Comparison of ENCODE assay signal across 10 mouse cellular contexts in genomic region chr12:76927539-76927938, GRCm38 (mm10). TPM values are rescaled to one million over a fixed set of nuclear protein-coding genes. Genes with fewer than 3 reads are reported as not detected.
A peak's percentile ranks its signal among the peaks of the same experiment; 100 is the strongest.
DNase-seq lines count a peak whose midpoint lies in the region.
"Had no signal": no experiment of that assay in that cellular context is flagged by ENCODE, and none has a peak within 500 bp of the region (broad histone marks: within the 10 kb centered on the region; RNA-seq: fewer than 3 reads in every experiment).

No protein-coding gene starts in this region.

- peak; percentile 41 for DNase-seq in kidney, adult 11 months
- no peak for DNase-seq in kidney, adult 9 months
- DNase-seq in urinary bladder, adult 2 months (ENCODE audit: low spot score): peak; percentile 40
- DNase-seq in urinary bladder, postnatal 4 days (ENCODE audit: low spot score in 2 of 2): no peak
- peak; percentile 25 to 46 for DNase-seq in kidney, postnatal 4 days
- no peak for DNase-seq in right cerebral cortex, postnatal 10 days (ENCODE audit: low spot score in 2 of 2)
- DNase-seq in embryo, embryonic 10.5 days (ENCODE audit: low spot score): no peak
- DNase-seq: adrenal gland, adult 8-10 months; right cerebral cortex, postnatal 4 days; thymus, postnatal 36 days had no signal

RNA-seq across cellular contexts. Expression of gene Max, which starts 34.5 kb away (rescaled TPM):
- 42.5 and 57.7 TPM in 2 replicates for polyA plus RNA-seq in urinary bladder, adult 2 months (2012; rRNA removed)

Comparison
In these comparisons a context has a peak if more than half of its experiments do, and no peak if none do; other contexts are left out.
1. DNase-seq: peak in kidney, adult 11 months (single experiment), urinary bladder, adult 2 months (single experiment) and kidney, postnatal 4 days (2 of 2); none in kidney, adult 9 months (single experiment), urinary bladder, postnatal 4 days (0 of 2), right cerebral cortex, postnatal 10 days (0 of 2) and embryo, embryonic 10.5 days (single experiment).